Mouse (Mus musculus) limb, embryonic 13.5 days (tissue): ENCODE results near the gene Pfas. TPM values are rescaled to one million over a fixed set of nuclear protein-coding genes. Genes with fewer than 3 reads are reported as not detected.
"Not testable (repeated sequence)": the region's sequence is repeated elsewhere in the genome, so short reads cannot be mapped to it uniquely, and the experiment has no call there.

ENCODE experiments used
- ATAC-seq: fragments of 200-750 bp; cut with Nextera tagmentation; 2 replicates; pipeline ENCODE4 v1.8.0; 2017; ENCODE audit warnings: low read depth, moderate number of reproducible peaks, moderate TSS enrichment; ENCODE audit not compliant: low FRiP score
- H3K27ac ChIP-seq: fragments of 300-500 bp; sonication (generic); 2 replicates; pipeline ENCODE4 v1.5.1; 2015; ENCODE audit warnings: inconsistent platforms, mild to moderate bottlenecking, moderate library complexity
- H3K27me3 ChIP-seq: fragments of 300-500 bp; sonication (generic); 2 replicates; pipeline ENCODE4 v1.6.1; 2015; ENCODE audit warnings: mild to moderate bottlenecking, inconsistent platforms
- H3K36me3 ChIP-seq: fragments of 300-500 bp; sonication (generic); 2 replicates; pipeline ENCODE4 v1.6.1; 2015; ENCODE audit warnings: inconsistent platforms, mild to moderate bottlenecking, moderate library complexity
- H3K4me1 ChIP-seq: fragments of 300-500 bp; sonication (generic); 2 replicates; pipeline ENCODE4 v1.6.1; 2015; ENCODE audit warnings: inconsistent platforms
- H3K4me2 ChIP-seq: fragments of 300-500 bp; sonication (generic); replicated peaks from 2 replicates; pipeline ENCODE4 v1.6.1; 2015; ENCODE audit warnings: inconsistent platforms, mild to moderate bottlenecking, moderate library complexity
- H3K4me3 ChIP-seq: fragments of 300-500 bp; sonication (generic); 2 replicates; pipeline ENCODE4 v1.5.1; 2015; ENCODE audit warnings: moderate library complexity, mild to moderate bottlenecking, inconsistent platforms
- H3K9ac ChIP-seq: fragments of 300-500 bp; sonication (generic); 2 replicates; pipeline ENCODE4 v1.6.1; 2015; ENCODE audit warnings: mild to moderate bottlenecking, inconsistent platforms
- H3K9me3 ChIP-seq: fragments of 300-500 bp; sonication (generic); 2 replicates; pipeline ENCODE4 v1.6.1; 2016; ENCODE audit warnings: inconsistent platforms
- WGBS: fragments of 180-500 bp; shearing (Covaris S2); methylation state at CpG from one replicate; pipeline ENCODE4 v1.1.7; 2015; 5-methylcytosine and 5-hydroxymethylcytosine counted together
- polyA plus RNA-seq: library from polyadenylated mRNA; unstranded; fragments of >200 nt; fragmentation: Nextera tagmentation; extraction: Ambion mirVana; gene quantifications from 2 replicates; pipeline ENCODE4 v1.2.1, GENCODE M21; 2015

The Pfas gene
- polyA plus RNA-seq, 1 experiment from 2014 or later: 39.6 TPM

DNA sequence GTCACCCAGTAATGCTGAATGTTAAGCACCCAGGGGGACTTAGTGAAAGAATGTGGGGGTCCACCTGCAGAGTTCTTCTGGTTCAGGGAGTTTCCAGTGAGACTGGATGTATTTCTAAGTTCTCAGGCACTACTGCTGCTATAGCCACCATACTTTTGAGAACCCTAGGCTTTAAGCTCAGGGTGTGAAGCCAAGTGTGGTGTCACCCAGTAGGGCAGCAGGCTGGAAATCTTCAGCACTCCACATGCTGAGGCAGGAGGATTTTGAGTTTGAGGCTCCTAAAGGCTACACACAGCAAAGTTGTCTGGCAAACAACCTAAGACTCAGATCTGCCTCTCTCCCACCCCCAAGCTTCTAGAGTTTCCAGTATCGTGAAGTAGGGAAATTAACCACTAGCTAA lies 41.7 kb downstream of the Pfas start:
- no peak overlapping the region for H3K4me2 ChIP-seq
- 37% methylated on average over 1 of the region's 1 CpGs for WGBS

DNA sequence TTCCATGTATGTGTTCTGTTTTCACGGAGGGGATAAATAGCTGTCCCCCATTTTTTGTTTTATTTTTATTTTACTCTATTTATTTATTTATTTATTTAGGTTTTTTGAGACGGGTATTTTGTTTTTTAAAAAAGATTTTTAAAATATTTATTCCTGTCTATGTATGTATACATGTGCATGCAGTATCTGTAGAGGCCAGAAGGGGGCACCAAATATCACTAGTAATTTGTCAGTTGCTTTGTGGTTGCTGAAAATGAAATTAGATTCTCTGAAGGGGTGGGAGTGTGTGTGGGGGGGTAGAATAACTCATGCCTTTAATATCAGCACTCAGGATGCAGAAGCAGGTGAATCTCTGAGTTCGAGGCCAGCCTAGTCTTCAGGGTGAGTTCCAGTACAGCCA lies 42.4 kb downstream of the Pfas start:
- H3K4me1 ChIP-seq: peaks cover 16% of the 10 kb centered on the region
- H3K4me3 ChIP-seq: no peak overlapping the region
- no peak overlapping the region for H3K9ac ChIP-seq
- ATAC-seq: no peak
- no peaks in the 10 kb centered on the region; the same call in 1 of the 2 replicates for H3K36me3 ChIP-seq
- no peak overlapping the region for H3K4me2 ChIP-seq
- 32% methylated on average over 3 of the region's 3 CpGs for WGBS
- H3K9me3 ChIP-seq: no peaks in the 10 kb centered on the region
- H3K27ac ChIP-seq: no peak overlapping the region
- H3K27me3 ChIP-seq: no peaks in the 10 kb centered on the region

More for the DNA sequence above, 41.7 kb downstream of the Pfas start:
- Histone ChIP-seq H3K36me3 (no peaks in the 10 kb centered on the region; the same call in 1 of the 2 replicates), H3K9ac (no peak overlapping the region), H3K4me3 (no peak overlapping the region; the same call in 1 of the 2 replicates), H3K4me1 (peaks cover 16% of the 10 kb centered on the region), H3K27ac (no peak overlapping the region), H3K27me3 (no peaks in the 10 kb centered on the region), H3K9me3 (no peaks in the 10 kb centered on the region)
- ATAC-seq: no peak

DNA sequence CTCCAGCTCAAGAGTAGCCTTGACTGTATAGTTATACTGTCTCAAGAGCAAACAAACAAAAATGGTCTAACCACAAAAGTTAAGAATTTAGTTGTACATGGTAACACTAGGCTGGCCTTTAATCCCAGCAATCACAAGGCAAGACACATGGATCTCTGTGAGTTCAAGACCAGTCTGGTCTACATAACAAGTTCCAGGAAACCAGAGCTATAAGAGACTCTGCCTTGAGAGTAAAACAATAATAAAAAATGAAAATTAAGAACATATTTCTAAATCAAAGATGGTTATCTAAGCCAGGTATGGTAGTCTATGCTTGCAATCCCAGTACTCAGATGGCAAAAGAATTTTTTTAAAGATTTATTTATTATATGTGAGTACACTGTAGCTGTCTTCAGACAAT lies 43.2 kb downstream of the Pfas start:
- no peak overlapping the region for H3K27ac ChIP-seq
- no peaks in the 10 kb centered on the region for H3K27me3 ChIP-seq
- no peak overlapping the region for H3K4me2 ChIP-seq
- H3K36me3 ChIP-seq: no peaks in the 10 kb centered on the region
- no peaks in the 10 kb centered on the region for H3K9me3 ChIP-seq
- peaks cover 16% of the 10 kb centered on the region for H3K4me1 ChIP-seq
- ATAC-seq: no peak
- H3K4me3 ChIP-seq: no peak overlapping the region
- H3K9ac ChIP-seq: no peak overlapping the region

DNA sequence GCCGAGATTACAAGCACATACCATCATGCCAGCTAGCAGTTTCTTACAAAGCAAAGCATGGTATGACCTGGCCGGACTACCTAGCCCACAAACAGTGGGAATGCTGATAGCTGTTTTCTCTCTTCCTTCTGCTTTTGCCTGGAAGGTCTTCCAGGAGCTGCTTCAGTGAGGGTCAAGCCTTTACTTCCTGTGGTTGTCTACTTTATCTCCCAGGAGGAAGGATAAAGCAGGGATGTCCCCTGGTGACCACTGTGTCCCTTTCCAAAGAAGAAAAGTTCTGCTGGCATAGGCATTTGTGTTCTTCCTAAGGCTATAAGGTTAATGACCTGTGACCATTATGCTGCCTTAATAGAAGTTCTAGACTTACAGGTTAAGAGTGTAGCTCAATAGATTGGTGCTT lies 44.9 kb downstream of the Pfas start:
- H3K36me3 ChIP-seq: no peaks in the 10 kb centered on the region
- no peak overlapping the region for H3K9ac ChIP-seq
- H3K4me3 ChIP-seq: no peak overlapping the region
- no peak overlapping the region for H3K27ac ChIP-seq
- no peaks in the 10 kb centered on the region for H3K27me3 ChIP-seq
- no peak for ATAC-seq
- no peaks in the 10 kb centered on the region for H3K9me3 ChIP-seq
- H3K4me2 ChIP-seq: no peak overlapping the region
- 79% methylated on average over 2 of the region's 2 CpGs for whole genome bisulfite sequencing
- H3K4me1 ChIP-seq: peaks cover 12% of the 10 kb centered on the region

DNA sequence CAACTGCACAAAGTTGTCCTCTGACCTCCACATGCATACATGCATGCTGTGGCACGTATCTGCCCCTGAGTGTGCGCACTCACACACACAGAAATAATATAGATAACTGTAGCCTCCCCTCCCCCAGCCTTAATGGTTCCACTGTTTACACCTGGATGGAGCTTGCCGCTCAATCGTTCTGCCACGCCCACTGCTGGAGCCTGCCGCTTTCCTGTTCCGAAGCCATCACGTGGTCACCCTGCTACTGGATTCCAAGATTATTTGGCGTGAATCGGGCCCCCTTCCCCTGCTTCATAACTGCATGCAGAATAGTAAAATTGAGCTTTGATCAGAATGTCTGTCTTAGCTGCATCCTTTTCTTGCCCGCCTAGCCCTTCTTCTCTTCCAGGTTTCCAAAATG lies 46.1 kb downstream of the Pfas start:
- not testable (repeated sequence) for H3K27ac ChIP-seq, H3K9ac ChIP-seq, H3K27me3 ChIP-seq, H3K9me3 ChIP-seq, ATAC-seq, H3K4me1 ChIP-seq, H3K4me3 ChIP-seq, H3K36me3 ChIP-seq
- WGBS: 20% methylated on average over 11 of the region's 11 CpGs
- 0 out of 2 replicates have a peak overlapping the region, but pooled peaks have one; percentile 4 for H3K4me2 ChIP-seq

DNA sequence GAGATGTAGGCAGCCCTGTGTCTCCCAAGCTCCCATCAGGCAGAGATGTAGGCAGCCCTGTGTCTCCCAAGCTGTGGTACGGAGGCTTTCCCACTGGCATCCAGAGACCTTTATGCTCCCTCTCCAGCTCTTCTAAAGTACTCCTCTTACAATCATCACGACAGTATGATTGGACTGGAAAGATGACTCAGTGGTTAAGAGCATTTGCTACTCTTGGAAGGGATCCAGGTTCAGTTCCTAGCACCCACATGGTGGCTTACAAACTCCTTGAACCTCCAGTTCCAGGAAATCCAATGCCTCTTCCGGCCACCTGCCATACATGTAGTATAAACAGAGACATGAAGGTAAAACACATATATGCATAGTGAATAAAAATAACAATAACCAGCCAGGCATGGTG lies 46.7 kb downstream of the Pfas start:
- no peaks in the 10 kb centered on the region for H3K36me3 ChIP-seq
- WGBS: 80% methylated on average over 3 of the region's 3 CpGs
- no peak for ATAC-seq

DNA sequence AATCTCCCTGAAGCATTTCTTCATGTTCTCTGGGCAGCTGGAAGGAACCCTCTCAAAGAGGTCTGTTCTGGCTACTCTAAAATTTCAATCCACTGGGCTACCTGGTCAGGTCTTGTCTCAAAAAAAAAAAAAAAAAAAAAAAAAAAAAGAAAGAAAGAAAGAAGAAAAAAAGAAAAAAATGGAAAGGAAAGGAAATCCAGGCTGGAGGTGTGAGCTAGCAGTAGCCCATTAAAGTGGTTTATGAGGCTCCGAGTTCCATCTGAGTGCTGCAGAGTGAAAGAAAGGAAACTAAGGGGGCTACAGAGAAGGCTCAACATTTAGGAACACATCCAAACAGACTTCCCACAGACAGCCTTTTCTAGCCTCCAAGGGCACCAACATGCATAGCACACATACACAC lies 50.3 kb downstream of the Pfas start:
- Histone ChIP-seq H3K4me2 (no peak overlapping the region), H3K27ac (no peak overlapping the region), H3K9me3 (no peaks in the 10 kb centered on the region), H3K9ac (no peak overlapping the region), H3K4me3 (no peak overlapping the region), H3K4me1 (peaks cover 22% of the 10 kb centered on the region), H3K27me3 (peaks cover 45% of the 10 kb centered on the region), H3K36me3 (no peaks in the 10 kb centered on the region)
- 37% methylated on average over 1 of the region's 1 CpGs for WGBS
- no peak for ATAC-seq

More for the DNA sequence above, 46.7 kb downstream of the Pfas start:
- Histone ChIP-seq H3K9ac (no peak overlapping the region), H3K9me3 (no peaks in the 10 kb centered on the region), H3K27me3 (peaks cover 8% of the 10 kb centered on the region; the same call in 1 of the 2 replicates), H3K27ac (no peak overlapping the region), H3K4me3 (no peak overlapping the region), H3K4me2 (no peak overlapping the region), H3K4me1 (peaks cover 9% of the 10 kb centered on the region; the same call in 1 of the 2 replicates)

DNA sequence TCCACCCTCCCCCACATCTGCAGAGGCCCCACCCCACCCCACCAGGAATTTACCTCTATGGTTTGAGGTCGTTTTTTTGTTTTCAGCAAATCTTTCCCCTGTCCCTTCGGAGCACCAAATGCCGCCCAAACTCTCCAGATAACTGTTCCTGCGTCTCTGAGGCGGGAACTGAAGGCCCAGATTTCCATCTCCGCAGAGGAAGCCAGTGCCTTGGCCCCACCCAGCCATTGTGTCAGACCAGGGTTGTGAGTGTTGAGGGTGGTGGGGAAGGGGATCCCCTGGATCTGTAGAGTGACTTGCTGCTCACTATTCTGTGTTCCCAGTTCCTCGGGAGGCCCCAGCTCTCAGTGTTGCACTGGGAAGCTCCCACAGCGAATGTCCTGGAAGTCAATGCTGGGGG lies 51.0 kb downstream of the Pfas start, which contains the start of gene Arhgef15:
Arhgef15 (minus strand) TSS at position 173 of the 400 bp plus-strand sequence.
- no peak within 1 kb of the TSS for H3K9ac ChIP-seq
- ATAC-seq: no peak
- peaks cover 50% of the 10 kb centered on the region for H3K27me3 ChIP-seq
- peak within 1 kb of the TSS; percentile 15; the same call in 1 of the 2 replicates for H3K27ac ChIP-seq
- peaks cover 22% of the 10 kb centered on the region for H3K4me1 ChIP-seq
- H3K36me3 ChIP-seq: no peaks in the 10 kb centered on the region
- no peaks in the 10 kb centered on the region for H3K9me3 ChIP-seq
- WGBS: 47% methylated on average over 8 of the region's 8 CpGs
- peak within 1 kb of the TSS; percentile 35 for H3K4me2 ChIP-seq
- H3K4me3 ChIP-seq: peak within 1 kb of the TSS; percentile 9; the same call in 1 of the 2 replicates

DNA sequence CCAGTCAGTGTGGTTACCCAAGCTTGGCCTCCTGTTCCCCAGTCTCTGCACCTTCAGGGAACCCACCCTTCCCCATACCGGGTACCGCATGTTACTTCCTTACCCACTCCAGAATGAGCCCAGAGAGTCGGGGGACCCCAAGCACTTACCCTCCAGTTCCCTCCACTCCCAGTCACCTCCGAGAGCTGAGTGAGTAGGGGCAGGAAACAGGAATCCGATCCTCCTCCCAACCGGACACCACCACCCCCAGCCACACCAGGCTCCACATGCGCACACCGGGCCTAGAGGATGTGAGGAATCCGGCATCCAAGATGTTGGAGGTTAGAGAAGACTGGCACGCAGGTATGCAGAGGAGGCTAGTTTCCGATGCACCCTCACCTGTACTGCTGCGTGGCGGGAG lies 51.6 kb downstream of the Pfas start:
- H3K27ac ChIP-seq: no peak overlapping the region
- peak overlapping the region; percentile 9; the same call in 1 of the 2 replicates for H3K4me3 ChIP-seq
- H3K4me2 ChIP-seq: peak overlapping the region; percentile 35
- no peak overlapping the region for H3K9ac ChIP-seq
- ATAC-seq: no peak
- peaks cover 55% of the 10 kb centered on the region for H3K27me3 ChIP-seq
- peaks cover 19% of the 10 kb centered on the region for H3K4me1 ChIP-seq
- no peaks in the 10 kb centered on the region for H3K36me3 ChIP-seq
- 32% methylated on average over 13 of the region's 13 CpGs for WGBS
- H3K9me3 ChIP-seq: no peaks in the 10 kb centered on the region

DNA sequence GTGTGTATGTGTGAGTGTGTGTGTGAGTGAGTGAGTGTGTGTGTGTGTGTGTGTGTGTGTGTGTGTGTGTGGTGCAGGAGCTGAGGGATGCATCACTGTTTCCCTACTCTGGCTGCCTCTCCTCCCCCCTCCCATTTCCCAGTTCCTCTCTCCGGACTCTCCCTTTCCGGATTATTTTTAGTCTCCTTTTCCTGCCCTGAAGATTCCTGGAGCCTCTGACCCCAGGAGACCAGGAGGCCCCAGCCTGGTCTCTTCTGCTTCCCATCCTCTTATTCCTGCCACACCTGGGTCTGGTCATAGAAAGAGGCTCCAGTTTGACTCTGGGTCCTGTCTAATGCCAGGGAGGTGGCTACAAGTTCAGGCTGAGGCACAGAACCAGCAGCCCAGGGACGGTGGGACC lies 52.2 kb downstream of the Pfas start:
- no peaks in the 10 kb centered on the region for H3K36me3 ChIP-seq
- no peak overlapping the region for H3K9ac ChIP-seq
- no peaks in the 10 kb centered on the region for H3K9me3 ChIP-seq
- peaks cover 19% of the 10 kb centered on the region for H3K4me1 ChIP-seq
- H3K4me2 ChIP-seq: no peak overlapping the region
- H3K4me3 ChIP-seq: peak overlapping the region; percentile 9; the same call in 1 of the 2 replicates
- WGBS: 49% methylated on average over 3 of the region's 3 CpGs
- peaks cover 61% of the 10 kb centered on the region for H3K27me3 ChIP-seq
- no peak overlapping the region for H3K27ac ChIP-seq
- ATAC-seq: no peak

DNA sequence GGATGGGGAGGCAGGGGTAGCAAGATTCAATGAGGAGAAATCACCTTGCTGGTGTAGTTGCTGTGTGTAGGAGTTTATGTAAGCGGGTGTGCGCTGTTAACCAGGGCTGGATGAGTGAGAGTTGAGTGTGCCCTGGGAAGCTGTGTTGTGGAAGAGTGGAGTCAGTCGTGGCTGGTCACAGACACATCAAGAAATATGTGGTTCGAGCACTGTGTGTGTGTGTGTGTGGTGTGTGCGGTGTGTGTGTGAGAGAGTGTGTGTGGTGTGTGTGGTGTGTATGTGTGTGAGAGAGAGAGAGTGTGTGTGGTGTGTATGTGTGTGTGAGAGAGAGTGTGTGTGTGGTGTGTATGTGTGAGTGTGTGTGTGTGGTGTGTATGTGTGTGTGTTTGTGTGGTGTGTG lies 52.8 kb downstream of the Pfas start:
- Histone ChIP-seq H3K36me3 (no peaks in the 10 kb centered on the region), H3K27me3 (peaks cover 64% of the 10 kb centered on the region), H3K4me1 (peaks cover 19% of the 10 kb centered on the region), H3K4me3 (no peak overlapping the region), H3K4me2 (peak overlapping the region; percentile 68), H3K9me3 (no peaks in the 10 kb centered on the region), H3K27ac (no peak overlapping the region), H3K9ac (no peak overlapping the region)
- ATAC-seq: peak; percentile 34; the same call in 1 of the 2 replicates
- 74% methylated on average over 5 of the region's 5 CpGs for WGBS

DNA sequence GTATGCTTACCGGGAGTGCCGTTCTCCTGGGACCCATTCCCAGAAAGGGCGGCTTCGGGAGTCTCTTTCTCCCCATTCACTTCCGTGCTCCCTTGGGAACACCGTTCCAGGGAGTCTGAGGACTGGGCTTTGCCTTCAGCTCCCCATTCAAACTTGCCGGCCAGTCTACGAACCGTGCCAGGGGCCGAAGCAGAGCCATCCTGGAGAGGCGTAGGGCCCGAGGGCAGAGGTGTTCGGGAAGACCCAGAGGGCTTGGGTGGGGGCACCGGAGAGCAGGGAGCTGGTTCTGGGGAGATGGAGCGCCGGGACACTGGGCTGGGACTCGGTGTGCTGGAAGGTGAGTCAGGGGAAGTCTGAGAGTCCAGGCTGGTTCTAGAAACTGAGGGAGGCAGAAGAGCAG lies 53.9 kb downstream of the Pfas start:
- Histone ChIP-seq H3K36me3 (no peaks in the 10 kb centered on the region), H3K9me3 (no peaks in the 10 kb centered on the region), H3K27ac (no peak overlapping the region), H3K4me2 (peak overlapping the region; percentile 68), H3K4me3 (peak overlapping the region; percentile 39), H3K4me1 (peaks cover 19% of the 10 kb centered on the region), H3K9ac (peak overlapping the region; percentile 59), H3K27me3 (peaks cover 68% of the 10 kb centered on the region)
- 3% methylated on average over 17 of the region's 17 CpGs for WGBS
- no peak for ATAC-seq

DNA sequence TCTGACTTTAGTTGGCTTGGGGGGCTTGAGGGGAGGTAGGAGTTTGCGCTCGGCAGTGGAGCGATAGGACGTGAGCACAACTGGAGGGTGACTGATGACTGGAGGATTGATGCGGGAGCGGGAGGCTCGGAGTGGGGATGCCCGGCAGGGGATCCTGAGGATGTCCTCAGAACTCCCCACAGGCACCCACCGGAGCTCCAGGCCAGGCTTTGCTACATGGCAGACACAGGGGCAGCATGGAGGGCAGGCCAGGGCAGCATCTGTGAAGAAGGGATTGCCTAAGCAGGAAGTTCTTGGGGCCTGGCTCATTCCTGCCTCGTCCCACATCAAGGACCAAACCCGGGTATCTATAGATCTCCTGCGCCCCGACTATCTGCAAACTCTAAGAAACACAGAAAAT lies 54.4 kb downstream of the Pfas start:
- peak overlapping the region; percentile 59 for H3K9ac ChIP-seq
- no peak overlapping the region for H3K27ac ChIP-seq
- peak overlapping the region; percentile 39 for H3K4me3 ChIP-seq
- no peak for ATAC-seq
- H3K4me2 ChIP-seq: peak overlapping the region; percentile 68
- H3K9me3 ChIP-seq: no peaks in the 10 kb centered on the region
- H3K4me1 ChIP-seq: peaks cover 19% of the 10 kb centered on the region
- H3K36me3 ChIP-seq: no peaks in the 10 kb centered on the region
- WGBS: 12% methylated on average over 13 of the region's 13 CpGs
- peaks cover 68% of the 10 kb centered on the region for H3K27me3 ChIP-seq
